Mouse (Mus musculus): Measurements from ENCODE around the gene Adgrg6.

DNA sequence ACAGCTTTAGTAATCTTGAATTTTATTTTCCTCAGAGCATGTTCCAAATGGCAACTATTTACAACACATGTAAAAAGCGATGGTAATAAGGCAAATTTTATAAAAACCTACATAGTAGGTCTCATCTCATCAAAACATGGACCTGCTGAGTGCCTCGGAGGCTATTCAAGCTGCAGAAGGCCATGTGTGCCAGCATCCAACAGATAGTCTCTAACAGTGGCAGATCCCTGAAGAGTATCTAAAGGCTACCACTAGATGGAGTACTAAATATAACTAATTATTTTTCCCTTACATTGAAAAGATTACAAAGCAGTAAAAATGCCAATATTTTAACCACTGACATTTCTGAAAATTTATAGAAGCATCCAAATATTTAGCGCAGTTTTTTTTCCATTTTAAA is 93.6 kb downstream of the Adgrg6 start:
- TF ChIP-seq ZC3H11A (IDR thresholded peaks at IDR 0.05; ENCODE audit: borderline replicate concordance, low read depth, low read length) = no peak
- TF ChIP-seq CHD2 (IDR thresholded peaks at IDR 0.05; ENCODE audit: low read depth, low read length) = no peak
